Mouse (Mus musculus) frontal cortex, adult 2 months (tissue): Measurements from ENCODE around the gene Zdhhc7. TPM values are rescaled to one million over a fixed set of nuclear protein-coding genes. Genes with fewer than 3 reads are reported as not detected.
A peak's percentile ranks its signal among the peaks of the same experiment; 100 is the strongest.

Experiments used
- DNase-seq, 2 experiments: peaks; one replicate each; pipeline ENCODE4 v3.0.0; 2022; ENCODE audit warnings: low spot score in 1 of 2; ENCODE audit errors: extremely low spot score in 1 of 2
- polyA plus RNA-seq: library from polyadenylated mRNA; depleted of rRNA; stranded (reverse); fragments of >200 nt; gene quantifications from 2 replicates; pipeline ENCODE4 v1.2.3, GENCODE M21; 2012

The Zdhhc7 gene
- polyA plus RNA-seq, 1 experiment = 36.6 TPM

GRCm38 (mm10) chr8:120072827-120073226 is 28.5 kb downstream of the Zdhhc7 start:
- DNase-seq = no peak

- no peak for DNase-seq
Observed at GRCm38 (mm10) chr8:120072259-120072658, 29.0 kb downstream of the Zdhhc7 start.

- peak; percentile 61 to 91 for DNase-seq
Observed at GRCm38 (mm10) chr8:120071684-120072083, 29.6 kb downstream of the Zdhhc7 start.

GRCm38 (mm10) chr8:120067936-120068668 is 33.2 kb downstream of the Zdhhc7 start:
- DNase-seq = no peak

- DNase-seq = no peak
Observed at GRCm38 (mm10) chr8:120066226-120066625, 35.1 kb downstream of the Zdhhc7 start.

- DNase-seq = no peak
Observed at GRCm38 (mm10) chr8:120065611-120066010, 35.7 kb downstream of the Zdhhc7 start.

GRCm38 (mm10) chr8:120063326-120063725 is 38.0 kb downstream of the Zdhhc7 start:
- no peak for DNase-seq

- DNase-seq = no peak
Observed at GRCm38 (mm10) chr8:120062742-120063141, 38.5 kb downstream of the Zdhhc7 start.

- DNase-seq = no peak
Observed at GRCm38 (mm10) chr8:120057078-120057477, 44.2 kb downstream of the Zdhhc7 start.

- no peak for DNase-seq
Observed at GRCm38 (mm10) chr8:120054833-120055232, 46.4 kb downstream of the Zdhhc7 start.

GRCm38 (mm10) chr8:120052318-120052717 is 49.0 kb downstream of the Zdhhc7 start:
- DNase-seq = no peak

- no peak for DNase-seq
Observed at GRCm38 (mm10) chr8:120051908-120052307, 49.4 kb downstream of the Zdhhc7 start.

GRCm38 (mm10) chr8:120051006-120051405 is 50.3 kb downstream of the Zdhhc7 start:
- no peak for DNase-seq

GRCm38 (mm10) chr8:120050376-120050775 is 50.9 kb downstream of the Zdhhc7 start:
- no peak for DNase-seq

GRCm38 (mm10) chr8:120049949-120050348 is 51.3 kb downstream of the Zdhhc7 start:
- no peak for DNase-seq

- DNase-seq = peak; percentile 77 to 91
Observed at GRCm38 (mm10) chr8:120046258-120047020, 54.8 kb downstream of the Zdhhc7 start.

GRCm38 (mm10) chr8:120045471-120045870 is 55.8 kb downstream of the Zdhhc7 start:
- no peak for DNase-seq

GRCm38 (mm10) chr8:120044907-120045306 is 56.4 kb downstream of the Zdhhc7 start:
- DNase-seq = no peak

GRCm38 (mm10) chr8:120042542-120043312 is 58.6 kb downstream of the Zdhhc7 start:
- no peak for DNase-seq

GRCm38 (mm10) chr8:120040861-120041260 is 60.4 kb downstream of the Zdhhc7 start:
- peak; percentile 19 to 52 for DNase-seq

- DNase-seq = no peak
Observed at GRCm38 (mm10) chr8:120039313-120039919, 61.9 kb downstream of the Zdhhc7 start.
